Mouse (Mus musculus) kidney, embryonic 16.5 days (tissue): Measurements from ENCODE around the gene Rbpjl. TPM values are rescaled to one million over a fixed set of nuclear protein-coding genes. Genes with fewer than 3 reads are reported as not detected.

Experiments used
- ATAC-seq: fragments of 200-750 bp; cut with Nextera tagmentation; 2 replicates; pipeline ENCODE4 v1.8.0; 2017; ENCODE audit warnings: moderate TSS enrichment; ENCODE audit not compliant: low FRiP score, low TSS enrichment
- H3K27ac ChIP-seq: fragments of 300-500 bp; sonication (generic); 2 replicates; pipeline ENCODE4 v1.5.1; 2014; ENCODE audit warnings: low read length
- H3K27me3 ChIP-seq: fragments of 300-500 bp; sonication (generic); 2 replicates; pipeline ENCODE4 v1.6.1; 2014; ENCODE audit warnings: low read length, control low read depth, mixed read lengths; ENCODE audit not compliant: insufficient read depth
- H3K36me3 ChIP-seq: fragments of 300-500 bp; sonication (generic); 2 replicates; pipeline ENCODE4 v1.6.1; 2014; ENCODE audit warnings: low read length, control low read depth, mixed read lengths; ENCODE audit not compliant: insufficient read depth
- H3K4me1 ChIP-seq: fragments of 300-500 bp; sonication (generic); 2 replicates; pipeline ENCODE4 v1.6.1; 2014; ENCODE audit warnings: low read length, control low read depth, mixed read lengths; ENCODE audit not compliant: insufficient read depth
- H3K4me2 ChIP-seq: fragments of 300-500 bp; sonication (generic); replicated peaks from 2 replicates; pipeline ENCODE4 v1.6.1; 2014; ENCODE audit warnings: low read depth, low read length
- H3K4me3 ChIP-seq: fragments of 300-500 bp; sonication (generic); 2 replicates; pipeline ENCODE4 v1.5.1; 2014; ENCODE audit warnings: mild to moderate bottlenecking, low read length
- H3K9ac ChIP-seq: fragments of 300-500 bp; sonication (generic); replicated peaks from 2 replicates; pipeline ENCODE4 v1.6.1; 2014; ENCODE audit warnings: low read length
- H3K9me3 ChIP-seq: fragments of 300-500 bp; sonication (generic); 2 replicates; pipeline ENCODE4 v1.6.1; 2016; ENCODE audit warnings: low read length, control low read depth
- WGBS: fragments of 180-500 bp; shearing (Covaris S2); extraction: QIAGEN DNeasy Blood & Tissue Kit; methylation state at CpG from one replicate; pipeline ENCODE4 v1.1.7; 2014; 5-methylcytosine and 5-hydroxymethylcytosine counted together
- polyA plus RNA-seq: library from polyadenylated mRNA; unstranded; fragments of >200 nt; fragmentation: Nextera tagmentation; extraction: Ambion mirVana; gene quantifications from 2 replicates; pipeline ENCODE4 v1.2.1, GENCODE M21; 2015

Gene Rbpjl
- polyA plus RNA-seq, 1 experiment from 2014 or later: 0.29 TPM

DNA sequence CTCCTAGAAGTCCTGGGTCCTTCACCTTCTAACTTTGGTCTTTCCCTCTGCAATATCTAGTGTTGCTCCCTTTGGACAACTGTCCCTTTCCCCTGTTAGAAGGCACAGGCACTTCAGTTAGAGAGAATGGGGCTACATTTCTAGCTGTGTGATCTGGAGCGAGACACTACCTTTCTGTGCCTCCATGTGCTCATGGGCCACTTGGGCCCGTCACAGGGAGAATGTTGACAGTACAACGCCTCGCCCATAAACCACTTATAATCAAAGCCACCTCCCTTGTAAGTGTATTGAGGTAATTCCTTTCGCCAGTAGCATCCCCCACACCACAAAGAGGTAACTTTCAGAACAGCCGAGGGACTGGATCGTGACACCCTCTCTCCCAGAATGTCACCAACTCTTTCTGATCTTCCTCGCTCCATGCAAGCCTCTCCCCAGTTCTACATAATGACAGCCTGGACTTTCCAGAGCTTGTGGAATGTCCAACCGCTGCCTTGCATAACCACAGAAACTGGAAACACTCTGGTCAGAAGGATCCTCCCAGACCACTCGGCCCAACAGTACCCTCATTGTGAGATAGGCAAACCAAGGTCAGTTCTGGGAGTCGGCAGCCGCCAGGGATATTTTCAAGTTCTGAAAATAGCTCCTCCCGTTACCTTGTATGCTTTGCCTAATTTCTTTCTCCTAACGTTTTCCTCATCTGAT lies 46.6 kb downstream of the Rbpjl start:
- 80% methylated on average over 14 of the region's 14 CpGs for WGBS
- H3K9ac ChIP-seq: no peak overlapping the region
- no peak overlapping the region for H3K4me3 ChIP-seq
- H3K4me1 ChIP-seq: peaks cover 11% of the 10 kb centered on the region
- H3K9me3 ChIP-seq: no peaks in the 10 kb centered on the region
- no peaks in the 10 kb centered on the region for H3K27me3 ChIP-seq
- no peak overlapping the region for H3K27ac ChIP-seq
- H3K36me3 ChIP-seq: no peaks in the 10 kb centered on the region
- no peak overlapping the region for H3K4me2 ChIP-seq
- ATAC-seq: no peak

DNA sequence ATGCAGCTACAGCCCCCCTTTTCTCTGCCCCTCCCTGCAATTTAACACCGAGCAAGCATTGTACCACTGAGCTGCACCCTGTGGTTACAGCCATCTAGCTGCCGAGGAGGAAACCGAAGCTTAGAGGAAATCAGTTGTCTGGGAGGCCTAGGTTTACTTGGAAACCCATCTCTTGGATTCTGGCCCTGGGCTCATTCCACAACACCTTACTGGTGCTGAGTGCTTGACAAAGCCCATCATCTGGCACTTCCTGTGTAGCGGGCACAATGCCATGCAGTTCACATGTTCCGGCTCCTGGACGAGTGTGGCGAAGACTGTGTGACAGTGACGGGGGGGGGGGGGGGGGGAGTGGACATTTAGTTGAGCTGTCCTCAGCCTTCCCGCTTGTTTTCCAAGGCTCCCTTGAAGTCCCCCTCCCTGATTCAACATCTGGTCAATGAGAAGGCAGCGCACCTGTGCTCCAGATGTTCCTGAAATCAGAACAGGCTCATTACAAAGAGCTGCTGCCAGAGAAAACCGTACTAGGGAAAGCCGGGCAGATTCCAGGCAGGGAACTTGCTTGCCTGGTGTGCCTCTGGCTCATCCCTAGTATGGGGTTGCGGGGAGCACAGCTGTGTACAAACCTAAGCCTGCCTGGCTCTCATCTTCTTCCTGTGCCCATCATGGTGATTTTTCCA lies 49.2 kb downstream of the Rbpjl start:
- no peak overlapping the region for H3K4me3 ChIP-seq
- WGBS: 54% methylated on average over 13 of the region's 13 CpGs
- H3K27me3 ChIP-seq: no peaks in the 10 kb centered on the region
- H3K9me3 ChIP-seq: no peaks in the 10 kb centered on the region
- no peak for ATAC-seq
- peaks cover 37% of the 10 kb centered on the region for H3K4me1 ChIP-seq
- H3K9ac ChIP-seq: no peak overlapping the region
- no peaks in the 10 kb centered on the region for H3K36me3 ChIP-seq
- H3K27ac ChIP-seq: no peak overlapping the region
- H3K4me2 ChIP-seq: no peak overlapping the region

DNA sequence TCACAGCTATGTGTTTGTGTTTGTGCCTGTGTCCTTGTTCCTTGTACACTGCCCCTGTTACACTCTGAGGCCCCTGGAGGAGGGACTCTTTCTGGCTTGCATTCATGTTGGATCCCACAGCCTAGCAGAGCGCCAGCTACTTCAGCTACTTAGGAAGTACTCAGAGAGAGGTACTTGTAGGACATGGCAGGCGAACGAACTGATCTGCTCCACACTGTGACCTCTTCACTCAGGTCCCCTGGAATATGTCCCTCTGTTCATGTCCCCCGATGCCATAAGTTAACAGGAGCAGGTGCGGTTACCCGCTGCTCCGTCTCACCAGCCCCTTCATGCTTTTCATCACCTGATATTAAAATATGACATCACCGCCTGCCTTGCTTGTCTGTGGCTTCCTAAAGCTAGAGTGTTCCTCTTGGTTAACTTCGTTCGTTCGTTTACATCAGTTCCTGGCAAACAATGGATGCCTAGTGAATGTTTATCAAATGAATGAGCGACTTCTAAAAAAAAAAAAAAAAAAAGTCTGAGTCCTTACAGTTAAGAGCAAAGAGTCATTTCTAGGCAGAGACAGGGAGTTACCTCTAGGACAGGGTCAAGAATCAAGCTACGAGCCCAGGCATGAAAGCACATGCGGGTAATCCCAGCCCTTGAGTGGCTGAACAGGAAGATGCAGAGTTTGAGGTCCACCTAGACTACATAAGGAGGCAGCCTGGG lies 50.3 kb downstream of the Rbpjl start:
- Histone ChIP-seq H3K9ac (no peak overlapping the region), H3K4me3 (no peak overlapping the region), H3K4me2 (no peak overlapping the region), H3K4me1 (peaks cover 40% of the 10 kb centered on the region), H3K27ac (peak overlapping the region; percentile 31; the same call in 1 of the 2 replicates), H3K36me3 (no peaks in the 10 kb centered on the region), H3K27me3 (no peaks in the 10 kb centered on the region), H3K9me3 (no peaks in the 10 kb centered on the region)
- 77% methylated on average over 14 of the region's 14 CpGs for WGBS
- no peak for ATAC-seq

DNA sequence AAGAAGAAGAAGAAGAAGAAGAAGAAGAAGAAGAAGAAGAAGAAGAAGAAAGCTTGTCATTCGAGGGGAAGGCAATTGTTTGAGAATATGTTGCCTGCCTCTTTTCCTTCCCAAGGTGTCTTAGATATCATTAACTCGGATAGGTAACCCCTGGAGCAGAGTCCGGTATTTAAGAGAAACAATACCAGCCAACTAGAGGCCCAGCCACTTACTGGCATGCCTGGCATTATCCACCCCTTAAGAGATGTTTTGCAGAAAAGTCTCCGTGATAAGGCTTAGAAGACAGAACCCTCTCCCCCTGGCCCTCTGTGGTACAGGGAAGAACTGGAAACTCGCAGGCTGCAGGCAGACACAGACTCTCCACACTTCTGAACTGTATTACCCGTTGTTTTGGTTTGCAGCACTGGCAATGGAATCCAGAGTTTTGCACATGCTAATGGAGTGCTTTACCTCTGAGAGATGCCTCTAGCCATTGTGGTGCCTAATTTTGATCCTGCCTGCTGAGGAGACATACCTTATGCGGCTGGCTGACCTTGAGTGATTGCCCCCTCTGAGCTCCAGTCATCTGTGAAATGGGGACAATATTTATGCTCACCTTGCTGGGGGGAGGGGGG lies 51.1 kb downstream of the Rbpjl start:
- Histone ChIP-seq H3K9ac (no peak overlapping the region), H3K4me2 (no peak overlapping the region), H3K27ac (peak overlapping the region; percentile 83), H3K27me3 (no peaks in the 10 kb centered on the region), H3K36me3 (no peaks in the 10 kb centered on the region), H3K4me3 (no peak overlapping the region), H3K4me1 (peaks cover 40% of the 10 kb centered on the region), H3K9me3 (no peaks in the 10 kb centered on the region)
- no peak for ATAC-seq
- WGBS: 56% methylated on average over 7 of the region's 7 CpGs

DNA sequence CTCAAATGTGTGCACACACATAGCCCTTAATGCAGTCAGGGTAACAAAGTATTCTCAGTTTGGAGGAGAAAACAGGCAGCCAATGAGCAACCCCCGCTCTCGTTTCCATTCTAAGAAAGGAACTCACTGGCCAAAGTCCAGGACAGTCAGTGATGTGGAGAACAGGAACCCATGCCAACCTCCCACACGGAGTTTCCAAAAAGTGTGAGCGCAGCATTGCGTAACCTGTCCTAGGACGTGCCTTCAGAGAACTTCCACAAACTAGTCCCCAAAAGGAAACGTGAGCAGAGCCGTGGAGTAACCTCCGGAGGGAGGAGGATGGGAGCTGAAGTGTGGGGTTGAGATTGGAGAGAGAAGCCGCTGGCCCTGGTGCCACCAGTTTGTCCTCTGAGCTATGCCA lies 51.9 kb downstream of the Rbpjl start:
- Histone ChIP-seq H3K27ac (peak overlapping the region; percentile 83), H3K4me3 (no peak overlapping the region), H3K36me3 (no peaks in the 10 kb centered on the region), H3K4me1 (peaks cover 40% of the 10 kb centered on the region), H3K27me3 (no peaks in the 10 kb centered on the region), H3K9ac (no peak overlapping the region), H3K9me3 (no peaks in the 10 kb centered on the region), H3K4me2 (no peak overlapping the region)
- peak; percentile 25; the same call in 1 of the 2 replicates for ATAC-seq
- WGBS: 53% methylated on average over 10 of the region's 10 CpGs

DNA sequence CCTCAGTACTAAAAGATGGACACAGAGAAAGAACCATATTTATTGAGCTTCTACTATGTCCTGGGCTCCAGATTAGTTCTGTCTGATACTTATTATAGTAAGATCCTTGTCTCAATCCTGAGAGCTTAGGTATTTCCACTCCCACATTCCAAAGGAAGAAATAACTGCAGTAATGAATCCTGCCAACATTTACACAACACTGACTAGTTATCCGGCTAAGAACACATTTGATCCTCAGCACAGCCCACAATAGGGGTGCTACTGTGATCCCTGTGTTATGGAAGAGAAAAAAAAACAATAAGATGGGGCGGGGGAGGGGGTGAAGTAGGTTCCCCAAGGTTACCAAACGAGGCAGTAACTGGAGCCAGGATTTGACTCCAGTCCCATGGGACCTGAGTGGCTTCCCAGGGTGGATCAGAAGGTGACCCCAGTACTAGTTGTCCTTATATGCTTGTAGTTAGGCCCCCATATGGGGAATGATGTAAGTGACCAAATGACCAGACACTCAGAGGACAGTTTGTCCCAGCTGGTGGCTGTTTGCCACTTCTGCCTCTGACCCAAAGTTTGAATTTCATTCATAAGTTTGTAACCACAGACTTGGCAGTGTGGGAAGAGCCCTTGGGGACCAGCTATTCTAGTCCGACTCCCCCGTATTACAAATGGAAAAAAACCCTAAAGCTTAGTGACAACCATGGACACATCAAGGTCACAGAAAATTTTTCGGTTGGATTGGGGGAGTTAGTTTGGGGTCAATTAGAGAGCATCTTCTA lies 52.7 kb downstream of the Rbpjl start:
- Histone ChIP-seq H3K4me1 (peaks cover 40% of the 10 kb centered on the region), H3K9ac (no peak overlapping the region), H3K27ac (peak overlapping the region; percentile 92), H3K4me3 (no peak overlapping the region), H3K4me2 (no peak overlapping the region), H3K36me3 (no peaks in the 10 kb centered on the region), H3K27me3 (no peaks in the 10 kb centered on the region), H3K9me3 (no peaks in the 10 kb centered on the region)
- no peak for ATAC-seq
- 48% methylated on average over 6 of the region's 6 CpGs for WGBS

DNA sequence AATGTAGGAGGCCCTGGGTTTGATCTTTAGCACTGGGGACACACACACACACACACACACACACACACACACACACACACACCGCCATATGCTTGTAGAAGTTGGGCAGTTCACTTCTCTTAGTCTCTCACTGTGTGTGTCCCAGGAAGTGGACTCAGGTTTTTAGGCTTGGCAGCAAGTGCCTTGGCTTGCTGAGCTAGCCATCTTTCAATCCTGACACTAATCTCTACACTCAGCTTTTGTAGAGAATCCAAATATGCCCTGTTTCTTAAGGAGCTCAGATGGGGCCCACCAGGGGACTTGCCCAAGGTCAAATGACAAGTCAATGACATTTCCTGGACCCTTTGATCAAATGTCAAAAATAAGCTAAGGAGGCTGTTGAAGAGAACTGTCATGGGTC lies 53.5 kb downstream of the Rbpjl start:
- Histone ChIP-seq H3K4me3 (no peak overlapping the region), H3K9me3 (no peaks in the 10 kb centered on the region), H3K4me2 (peak overlapping the region; percentile 44), H3K27ac (peak overlapping the region; percentile 92), H3K36me3 (no peaks in the 10 kb centered on the region), H3K27me3 (no peaks in the 10 kb centered on the region), H3K9ac (0 out of 2 replicates have a peak overlapping the region, but pooled peaks have one; percentile 50), H3K4me1 (peaks cover 40% of the 10 kb centered on the region)
- ATAC-seq: no peak
- WGBS: 92% methylated on average over 1 of the region's 1 CpGs

DNA sequence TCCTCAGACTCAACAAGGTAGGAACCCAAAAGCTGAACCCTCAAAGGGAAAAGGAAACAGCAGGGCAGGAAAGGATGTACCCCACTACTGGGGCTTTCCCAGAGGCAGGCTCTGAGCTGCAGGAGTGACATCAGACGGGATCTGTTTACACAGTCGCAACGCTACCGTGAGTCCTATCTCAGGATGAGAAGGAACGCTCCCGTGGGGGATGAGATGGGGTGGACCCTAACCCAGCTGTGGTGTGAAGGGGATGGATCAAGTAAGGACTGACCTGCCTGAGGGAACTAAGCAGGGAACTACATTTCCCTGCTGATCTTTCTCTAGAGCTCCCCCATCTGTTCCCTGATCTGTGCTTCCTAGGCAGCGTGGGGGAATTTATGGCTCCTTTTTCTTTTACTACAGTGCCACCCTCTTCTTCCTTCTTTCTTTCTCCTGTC lies 53.9 kb downstream of the Rbpjl start, which contains the start of gene Sys1:
TSS of gene Sys1 (plus strand) at position 101 of the 437 bp plus-strand sequence.
- Histone ChIP-seq H3K36me3 (no peaks in the 10 kb centered on the region), H3K4me1 (peaks cover 43% of the 10 kb centered on the region), H3K9ac (peak within 1 kb of the TSS; percentile 50), H3K27ac (peak within 1 kb of the TSS; percentile 94), H3K4me3 (peak within 1 kb of the TSS; percentile 23), H3K27me3 (no peaks in the 10 kb centered on the region), H3K4me2 (peak within 1 kb of the TSS; percentile 44), H3K9me3 (no peaks in the 10 kb centered on the region)
- ATAC-seq: no peak
- WGBS: 2% methylated on average over 7 of the region's 7 CpGs

DNA sequence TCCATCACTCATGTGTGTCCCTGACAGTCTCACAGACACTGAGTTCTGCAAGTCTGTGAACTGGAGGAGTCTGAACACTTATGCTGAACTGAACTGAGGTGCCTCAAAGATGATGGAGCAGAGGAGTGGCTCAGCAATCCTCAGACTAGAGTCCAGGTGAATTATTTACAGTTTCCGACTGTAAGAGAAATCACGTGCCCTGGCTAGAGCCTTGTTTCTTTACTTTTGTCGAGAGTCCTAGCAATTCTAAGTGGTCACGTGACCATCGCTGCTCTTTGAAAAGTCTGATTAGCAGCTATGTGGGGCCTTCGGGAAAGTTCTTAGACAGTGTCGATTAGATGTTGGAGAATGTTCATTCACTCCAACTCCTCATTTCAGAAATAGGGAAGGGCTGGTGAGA lies 55.0 kb downstream of the Rbpjl start:
- Histone ChIP-seq H3K27ac (peak overlapping the region; percentile 94), H3K9ac (peak overlapping the region; percentile 35; the same call in 1 of the 2 replicates), H3K4me2 (no peak overlapping the region), H3K4me1 (peaks cover 45% of the 10 kb centered on the region), H3K4me3 (no peak overlapping the region), H3K27me3 (no peaks in the 10 kb centered on the region), H3K36me3 (no peaks in the 10 kb centered on the region), H3K9me3 (no peaks in the 10 kb centered on the region)
- WGBS: 47% methylated on average over 7 of the region's 7 CpGs
- ATAC-seq: no peak
